Mouse (Mus musculus): ENCODE measurements around the gene Adpgk. TPM values are rescaled to one million over a fixed set of nuclear protein-coding genes. Genes with fewer than 3 reads are reported as not detected.
A peak's percentile ranks its signal among the peaks of the same experiment; 100 is the strongest.
"Not testable (repeated sequence)": the region's sequence is repeated elsewhere in the genome, so short reads cannot be mapped to it uniquely, and the experiment has no call there.

Gene Adpgk
- polyA plus RNA-seq, 1 experiment from 2014 or later: 25.4 TPM

DNA sequence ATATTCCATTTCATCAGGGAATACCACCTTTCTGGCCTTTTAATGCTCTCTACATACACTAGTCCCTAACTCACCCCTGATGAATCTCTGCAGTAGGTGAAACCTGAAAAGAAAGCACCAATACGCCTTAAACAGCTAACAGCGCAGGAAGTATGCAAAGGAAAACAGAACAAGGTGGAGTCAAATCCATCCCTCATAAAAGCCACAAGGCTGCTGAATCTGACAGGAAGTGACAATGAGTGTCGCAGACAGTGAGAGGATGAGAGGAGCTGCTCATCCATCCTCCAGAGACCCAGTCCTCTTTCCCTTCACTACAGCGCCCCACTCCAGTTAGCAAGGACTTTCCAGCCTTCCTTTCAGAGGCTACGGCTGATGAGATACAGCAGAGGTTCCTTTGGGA lies 47.1 kb downstream of the Adpgk start:
- no peaks in the 10 kb centered on the region; the same call in 1 of the 2 replicates for H3K36me3 ChIP-seq (replicated peaks)
- no peaks in the 10 kb centered on the region for H3K9me3 ChIP-seq (replicated peaks)
- 71% methylated on average over 5 of the region's 5 CpGs for WGBS (ENCODE audit: insufficient replicate concordance)
- ATAC-seq (ENCODE audit: insufficient read depth): no peak
- H3K4me1 ChIP-seq (replicated peaks): peaks cover 11% of the 10 kb centered on the region
- H3K4me2 ChIP-seq: no peak overlapping the region
- H3K27me3 ChIP-seq: no peaks in the 10 kb centered on the region
- H3K9ac ChIP-seq: no peak overlapping the region
- no peak overlapping the region for H3K27ac ChIP-seq (replicated peaks)
- no peak overlapping the region for H3K4me3 ChIP-seq (replicated peaks)

DNA sequence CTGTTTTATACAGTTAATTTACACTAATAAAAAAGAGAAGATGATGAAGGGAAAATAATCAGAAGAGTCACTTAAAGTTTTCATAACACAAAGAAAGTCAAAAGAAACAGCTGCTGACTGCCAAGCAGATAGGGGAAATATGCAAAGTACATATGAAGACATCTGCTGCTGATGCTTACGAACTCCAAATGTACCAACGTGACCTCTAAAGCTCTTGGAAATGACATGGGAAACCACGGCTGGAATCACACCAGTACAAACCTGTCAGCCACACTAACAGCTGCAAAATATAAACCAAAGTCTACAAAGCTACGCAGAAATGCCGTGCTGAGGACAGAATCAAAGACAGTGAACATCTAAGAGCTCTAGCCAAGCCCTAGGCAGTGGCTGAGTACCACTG lies 47.7 kb downstream of the Adpgk start:
- H3K36me3 ChIP-seq (replicated peaks): no peaks in the 10 kb centered on the region; the same call in 1 of the 2 replicates
- peaks cover 11% of the 10 kb centered on the region for H3K4me1 ChIP-seq (replicated peaks)
- H3K9me3 ChIP-seq (replicated peaks): no peaks in the 10 kb centered on the region
- no peak overlapping the region for H3K4me2 ChIP-seq
- H3K9ac ChIP-seq: no peak overlapping the region
- 73% methylated on average over 5 of the region's 5 CpGs for WGBS (ENCODE audit: insufficient replicate concordance)
- no peak overlapping the region for H3K27ac ChIP-seq (replicated peaks)
- H3K27me3 ChIP-seq: no peaks in the 10 kb centered on the region
- ATAC-seq (ENCODE audit: insufficient read depth): no peak
- no peak overlapping the region for H3K4me3 ChIP-seq (replicated peaks)

- WGBS (ENCODE audit: insufficient replicate concordance): 64% methylated on average over 9 of the region's 9 CpGs
- Histone ChIP-seq H3K4me1 (replicated peaks) (peaks cover 11% of the 10 kb centered on the region), H3K27me3 (no peaks in the 10 kb centered on the region), H3K27ac (replicated peaks) (no peak overlapping the region), H3K36me3 (replicated peaks) (no peaks in the 10 kb centered on the region; the same call in 1 of the 2 replicates), H3K4me2 (no peak overlapping the region), H3K4me3 (replicated peaks) (no peak overlapping the region), H3K9me3 (replicated peaks) (no peaks in the 10 kb centered on the region), H3K9ac (no peak overlapping the region)
- no peak for ATAC-seq (ENCODE audit: insufficient read depth)
These were observed 48.6 kb downstream of the Adpgk start for GRCm38 (mm10) chr9:59340002-59340401.

GRCm38 (mm10) chr9:59346176-59346575 lies 54.8 kb downstream of the Adpgk start:
- no peak overlapping the region for H3K27ac ChIP-seq (replicated peaks)
- no peak overlapping the region for H3K9ac ChIP-seq
- peaks cover 5% of the 10 kb centered on the region for H3K4me1 ChIP-seq (replicated peaks)
- no peak overlapping the region for H3K4me3 ChIP-seq (replicated peaks)
- no peaks in the 10 kb centered on the region for H3K9me3 ChIP-seq (replicated peaks)
- no peaks in the 10 kb centered on the region for H3K27me3 ChIP-seq
- no peaks in the 10 kb centered on the region; the same call in 1 of the 2 replicates for H3K36me3 ChIP-seq (replicated peaks)
- WGBS (ENCODE audit: insufficient replicate concordance): 23% methylated on average over 2 of the region's 2 CpGs
- ATAC-seq (ENCODE audit: insufficient read depth): no peak
- H3K4me2 ChIP-seq: no peak overlapping the region

DNA sequence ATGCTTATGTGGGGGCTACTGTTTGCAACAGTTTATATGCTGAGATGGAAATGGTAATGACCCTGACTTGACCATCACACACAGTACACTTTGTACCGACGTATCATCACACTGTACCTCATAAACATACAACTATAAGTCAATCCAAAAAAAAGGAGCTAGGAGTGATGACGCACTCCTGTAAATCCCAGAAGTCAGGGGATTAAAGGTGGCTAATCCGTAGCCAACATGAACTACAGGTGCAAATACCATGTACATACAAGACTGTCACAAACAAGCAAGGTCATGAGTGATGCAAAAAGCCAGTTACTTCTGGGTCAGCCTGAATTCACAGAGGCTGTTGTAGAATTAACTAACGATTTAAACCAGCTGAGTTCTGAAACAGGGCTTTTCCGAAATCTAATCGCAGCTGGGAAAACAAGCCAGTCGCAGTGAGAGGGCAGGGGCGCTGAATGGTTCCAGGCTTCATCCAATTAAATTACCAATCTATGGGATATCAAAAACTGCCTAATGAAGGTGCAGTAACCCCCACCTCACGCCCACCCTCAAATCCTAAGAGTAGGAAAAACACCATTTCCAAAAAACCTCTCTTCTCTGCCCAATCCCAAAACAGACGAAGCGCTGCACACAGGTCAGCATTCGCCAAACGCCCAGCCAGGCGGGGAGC lies 61.4 kb downstream of the Adpgk start:
- WGBS (ENCODE audit: insufficient replicate concordance): 23% methylated on average over 15 of the region's 15 CpGs
- no peak for ATAC-seq (ENCODE audit: insufficient read depth)

DNA sequence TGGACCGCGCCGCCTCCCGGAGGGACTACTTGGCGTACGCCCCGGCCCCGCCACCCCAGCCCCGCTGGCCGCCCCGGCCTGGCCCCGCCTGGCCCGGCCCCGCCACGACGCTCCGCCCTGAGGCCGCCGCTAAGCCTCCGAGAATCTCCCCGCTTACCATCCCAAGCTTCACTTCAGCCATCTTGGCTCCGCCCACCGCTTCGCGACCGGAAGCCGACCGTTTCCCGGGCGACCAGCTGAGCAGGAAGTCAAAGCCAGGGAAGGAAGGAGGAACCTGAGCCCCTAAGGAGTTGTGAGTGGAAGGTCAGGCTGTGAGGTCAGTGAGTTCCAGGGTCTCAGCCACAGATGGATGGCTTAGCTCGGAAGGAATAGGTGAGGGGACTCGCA lies 61.9 kb downstream of the Adpgk start, which contains the start of gene Bbs4:
Gene Bbs4 (minus strand): TSS at position 256 of the 387 bp plus-strand sequence.
- WGBS (ENCODE audit: insufficient replicate concordance): 1% methylated on average over 32 of the region's 32 CpGs
- H3K4me2 ChIP-seq: peak within 1 kb of the TSS; percentile 87

More for the DNA sequence above, 61.4 kb downstream of the Adpgk start:
- Histone ChIP-seq H3K27ac (replicated peaks) (peak overlapping the region; percentile 66), H3K4me3 (replicated peaks) (peak overlapping the region; percentile 69), H3K4me1 (replicated peaks) (peaks cover 12% of the 10 kb centered on the region), H3K36me3 (replicated peaks) (no peaks in the 10 kb centered on the region), H3K9me3 (replicated peaks) (no peaks in the 10 kb centered on the region), H3K9ac (peak overlapping the region; percentile 66), H3K4me2 (peak overlapping the region; percentile 87), H3K27me3 (no peaks in the 10 kb centered on the region)

GRCm38 (mm10) chr9:59358041-59358440 lies 66.7 kb downstream of the Adpgk start:
- H3K4me2 ChIP-seq; H3K27ac ChIP-seq (replicated peaks); H3K27me3 ChIP-seq; H3K36me3 ChIP-seq (replicated peaks); H3K9me3 ChIP-seq (replicated peaks); H3K9ac ChIP-seq; H3K4me3 ChIP-seq (replicated peaks); ATAC-seq (ENCODE audit: insufficient read depth); H3K4me1 ChIP-seq (replicated peaks): not testable (repeated sequence)
- 44% methylated on average over 1 of the region's 1 CpGs for WGBS (ENCODE audit: insufficient replicate concordance)

More for the DNA sequence above, 61.9 kb downstream of the Adpgk start, which contains the start of gene Bbs4:
- Histone ChIP-seq H3K4me1 (replicated peaks) (peaks cover 12% of the 10 kb centered on the region), H3K4me3 (replicated peaks) (peak within 1 kb of the TSS; percentile 69), H3K27me3 (no peaks in the 10 kb centered on the region), H3K9ac (peak within 1 kb of the TSS; percentile 66), H3K27ac (replicated peaks) (peak within 1 kb of the TSS; percentile 66), H3K36me3 (replicated peaks) (no peaks in the 10 kb centered on the region), H3K9me3 (replicated peaks) (no peaks in the 10 kb centered on the region)
- ATAC-seq (ENCODE audit: insufficient read depth): peak; percentile 100

GRCm38 (mm10) chr9:59360487-59360886 lies 69.1 kb downstream of the Adpgk start:
- H3K4me2 ChIP-seq; H3K27ac ChIP-seq (replicated peaks); H3K4me1 ChIP-seq (replicated peaks); H3K4me3 ChIP-seq (replicated peaks); H3K9me3 ChIP-seq (replicated peaks); H3K9ac ChIP-seq; ATAC-seq (ENCODE audit: insufficient read depth); H3K27me3 ChIP-seq; H3K36me3 ChIP-seq (replicated peaks): not testable (repeated sequence)
- WGBS (ENCODE audit: insufficient replicate concordance): 40% methylated on average over 3 of the region's 3 CpGs

GRCm38 (mm10) chr9:59369220-59369619 lies 77.9 kb downstream of the Adpgk start:
- no peak for ATAC-seq (ENCODE audit: insufficient read depth)
- no peaks in the 10 kb centered on the region; the same call in 1 of the 2 replicates for H3K9me3 ChIP-seq (replicated peaks)
- H3K4me3 ChIP-seq (replicated peaks): no peak overlapping the region
- WGBS (ENCODE audit: insufficient replicate concordance): 43% methylated on average over 5 of the region's 5 CpGs
- H3K4me1 ChIP-seq (replicated peaks): no peaks in the 10 kb centered on the region
- H3K27me3 ChIP-seq: no peaks in the 10 kb centered on the region
- H3K4me2 ChIP-seq: no peak overlapping the region
- H3K36me3 ChIP-seq (replicated peaks): no peaks in the 10 kb centered on the region
- no peak overlapping the region for H3K27ac ChIP-seq (replicated peaks)
- H3K9ac ChIP-seq: no peak overlapping the region

GRCm38 (mm10) chr9:59369646-59370045 lies 78.3 kb downstream of the Adpgk start:
- no peak overlapping the region for H3K4me3 ChIP-seq (replicated peaks)
- no peaks in the 10 kb centered on the region for H3K36me3 ChIP-seq (replicated peaks)
- H3K9ac ChIP-seq: no peak overlapping the region
- no peaks in the 10 kb centered on the region for H3K4me1 ChIP-seq (replicated peaks)
- H3K27me3 ChIP-seq: no peaks in the 10 kb centered on the region
- WGBS (ENCODE audit: insufficient replicate concordance): 68% methylated on average over 9 of the region's 9 CpGs
- no peak overlapping the region for H3K27ac ChIP-seq (replicated peaks)
- no peak for ATAC-seq (ENCODE audit: insufficient read depth)
- H3K4me2 ChIP-seq: no peak overlapping the region
- no peaks in the 10 kb centered on the region; the same call in 1 of the 2 replicates for H3K9me3 ChIP-seq (replicated peaks)
